Mouse (Mus musculus) ES-Bruce4 (cell line): ENCODE measurements around the gene Kat5.

Source experiments
- CTCF ChIP-seq: IDR thresholded peaks from one replicate; pipeline ENCODE4 v1.8.1; 2011; ENCODE audit warnings: low read depth, low read length
- POLR2A ChIP-seq: IDR thresholded peaks from one replicate; pipeline ENCODE4 v1.8.1; 2011; ENCODE audit warnings: low read length; ENCODE audit not compliant: insufficient read depth

DNA sequence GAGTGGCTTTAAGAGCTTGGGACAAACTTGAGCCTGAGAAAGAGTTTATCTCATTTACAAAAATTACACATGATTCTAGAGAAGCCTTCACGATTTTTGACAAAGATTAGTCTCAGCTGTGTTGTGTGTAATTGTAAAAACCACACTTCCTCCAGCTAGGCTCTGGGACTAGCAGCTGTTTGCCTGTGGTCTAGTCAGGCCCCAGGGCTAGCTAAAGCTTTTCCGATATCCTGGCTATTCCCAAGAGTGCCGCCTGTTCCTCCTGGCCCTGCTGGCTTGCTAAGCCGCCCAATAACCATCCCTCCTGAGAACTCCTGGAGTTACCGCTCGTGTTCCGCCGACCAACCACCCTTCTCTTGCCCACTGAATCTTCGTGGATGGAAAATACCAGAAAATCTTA lies 22.1 kb upstream of the Kat5 start:
- no peak for TF ChIP-seq CTCF
- TF ChIP-seq POLR2A, result no peak
